Mouse (Mus musculus) brain, embryonic 18.5 days (tissue): ENCODE measurements at regions not wholly inside any gene's neighbourhood (a gene's known extent, or its start where the extent isn't known, plus 50 kb on each side); places are given as distances from the start of the nearest gene placed in this dataset.

Experiments used
- DNase-seq: peaks from one replicate; pipeline ENCODE4 v3.0.0-alpha.2; 2012; ENCODE audit warnings: low read depth, low spot score

DNA sequence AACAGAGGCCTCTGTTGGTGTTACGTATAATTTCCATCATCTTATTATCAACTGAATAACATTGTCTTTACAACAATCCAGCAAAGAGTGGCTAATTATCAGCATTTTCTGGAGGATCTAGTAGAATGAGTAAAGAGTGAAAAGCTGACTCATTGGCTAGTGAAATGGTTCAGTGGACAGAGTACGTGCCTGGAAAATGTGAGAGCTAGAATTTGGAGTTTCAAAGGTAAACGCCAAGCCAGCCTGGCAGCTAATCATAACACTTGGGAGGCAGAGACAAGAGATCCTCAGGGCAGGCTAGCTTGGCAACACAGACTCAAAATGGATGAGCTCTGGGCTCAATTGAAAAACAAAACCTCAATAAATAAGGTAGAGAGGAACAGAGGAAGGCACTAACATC is 2628.0 kb upstream of the Gm7489 start:
- no peak for DNase-seq

- DNase-seq = no peak
Measured at GRCm38 (mm10) chr15:51264599-51265163, 2620.0 kb upstream of the Gm7489 start.

DNA sequence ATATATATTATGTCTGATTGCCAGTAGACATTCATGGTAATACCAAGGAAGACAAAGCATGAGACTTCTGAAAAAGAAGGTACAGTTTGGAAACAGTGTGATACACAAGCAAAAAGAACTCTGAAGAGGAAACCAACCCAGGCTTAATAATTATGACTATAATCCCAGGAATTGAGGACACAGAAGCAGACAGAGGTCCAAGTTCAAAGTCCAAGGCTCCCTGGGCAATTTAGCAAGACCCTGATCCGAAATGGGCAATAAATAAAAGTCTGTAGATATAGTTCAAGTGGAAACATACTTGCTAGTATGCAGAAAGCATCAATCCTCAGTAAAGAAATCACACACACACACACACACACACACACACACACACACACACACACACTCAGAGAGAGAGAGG is 2618.7 kb upstream of the Gm7489 start:
- no peak for DNase-seq

GRCm38 (mm10) chr15:51271632-51272312 is 2612.9 kb upstream of the Gm7489 start:
- no peak for DNase-seq

DNA sequence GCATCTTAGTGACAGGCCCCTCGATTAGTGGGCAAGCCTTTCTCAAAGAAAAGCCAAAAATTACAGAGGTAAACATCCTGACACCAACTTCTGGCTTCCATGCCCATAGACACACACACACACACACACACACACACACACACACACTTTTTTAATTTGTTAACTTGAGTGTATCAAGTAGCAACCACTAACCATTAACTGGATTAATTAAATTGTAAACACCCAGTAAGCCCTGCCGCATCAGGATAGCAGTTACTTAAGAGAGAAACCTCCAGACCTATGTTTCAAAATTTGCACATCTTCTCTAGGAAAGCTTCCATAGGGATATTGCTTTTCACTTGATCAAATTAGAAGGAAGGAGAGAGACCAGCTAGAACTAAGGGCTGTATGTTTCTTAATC is 2599.4 kb upstream of the Gm7489 start:
- no peak for DNase-seq

- DNase-seq = no peak
Measured at GRCm38 (mm10) chr15:51286352-51286751, 2598.4 kb upstream of the Gm7489 start.

DNA sequence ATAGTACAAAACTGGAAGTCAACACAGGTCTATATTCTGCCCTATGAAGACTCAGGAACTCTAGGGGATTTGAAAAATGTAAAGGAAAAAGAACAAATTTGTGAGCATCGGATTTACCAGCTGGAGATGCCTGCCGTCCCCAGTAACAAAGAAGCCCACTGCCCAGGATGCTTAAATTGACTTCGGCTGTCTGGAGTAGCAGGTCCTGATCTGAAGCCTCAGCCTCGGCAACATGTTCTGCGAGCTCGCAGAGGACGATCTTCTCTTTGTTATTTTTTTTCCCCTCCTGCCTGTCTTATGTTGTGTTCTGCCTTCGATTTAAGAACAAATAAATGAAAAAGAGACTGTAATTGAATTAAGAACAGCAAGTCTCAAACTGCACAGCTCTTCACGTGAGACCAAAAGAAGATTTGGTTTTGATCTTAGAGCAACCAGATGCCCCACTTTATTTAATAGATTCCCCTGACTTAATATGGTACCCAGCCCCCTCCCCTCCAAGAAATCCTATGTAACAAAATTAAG is 2595.7 kb upstream of the Gm7489 start:
- no peak for DNase-seq

DNA sequence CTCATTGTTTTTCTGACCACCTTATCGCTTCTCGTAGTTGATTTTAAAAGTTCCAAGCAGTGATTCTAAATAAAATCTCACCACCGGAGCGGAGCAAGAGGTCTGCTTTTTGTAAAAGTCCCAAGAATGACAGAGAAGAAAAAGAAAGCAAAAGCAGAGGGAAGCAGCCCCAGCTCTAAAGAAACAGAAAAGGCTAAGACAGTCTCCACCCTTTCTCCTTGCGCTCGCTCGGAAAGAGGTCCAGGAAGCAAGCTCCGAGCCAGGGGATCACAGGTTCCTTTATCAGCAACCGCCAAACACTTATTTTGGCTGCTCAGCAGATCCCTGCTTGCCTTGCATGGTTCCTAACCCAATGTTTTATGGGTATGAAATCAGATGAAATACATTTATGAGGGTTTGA is 2594.8 kb upstream of the Gm7489 start:
- DNase-seq = no peak

- DNase-seq = no peak
Measured at GRCm38 (mm10) chr15:51291183-51291582, 2593.5 kb upstream of the Gm7489 start.

- no peak for DNase-seq
Measured at GRCm38 (mm10) chr15:51296841-51297240, 2587.9 kb upstream of the Gm7489 start.

- DNase-seq = no peak
Measured at GRCm38 (mm10) chr15:51318072-51318471, 2566.6 kb upstream of the Gm7489 start.

DNA sequence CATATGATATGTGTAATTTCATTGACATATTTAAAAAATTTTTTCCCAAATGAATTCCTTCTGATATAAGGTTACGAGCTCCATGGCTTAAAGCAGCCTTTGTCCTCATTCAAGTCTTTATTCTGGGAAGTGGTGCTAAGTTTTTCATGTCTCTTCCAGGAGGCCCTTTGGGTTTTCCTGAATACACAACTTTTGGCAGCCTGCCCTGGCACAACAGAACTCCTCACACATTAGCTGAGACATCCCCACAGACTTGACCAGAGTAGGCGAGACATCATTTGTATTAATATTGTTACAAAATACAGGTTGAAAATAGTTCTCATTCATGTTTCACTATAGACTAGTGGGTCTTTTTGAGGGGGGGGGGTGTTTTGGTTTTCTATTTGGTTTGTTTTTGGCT is 2565.9 kb upstream of the Gm7489 start:
- no peak for DNase-seq

DNA sequence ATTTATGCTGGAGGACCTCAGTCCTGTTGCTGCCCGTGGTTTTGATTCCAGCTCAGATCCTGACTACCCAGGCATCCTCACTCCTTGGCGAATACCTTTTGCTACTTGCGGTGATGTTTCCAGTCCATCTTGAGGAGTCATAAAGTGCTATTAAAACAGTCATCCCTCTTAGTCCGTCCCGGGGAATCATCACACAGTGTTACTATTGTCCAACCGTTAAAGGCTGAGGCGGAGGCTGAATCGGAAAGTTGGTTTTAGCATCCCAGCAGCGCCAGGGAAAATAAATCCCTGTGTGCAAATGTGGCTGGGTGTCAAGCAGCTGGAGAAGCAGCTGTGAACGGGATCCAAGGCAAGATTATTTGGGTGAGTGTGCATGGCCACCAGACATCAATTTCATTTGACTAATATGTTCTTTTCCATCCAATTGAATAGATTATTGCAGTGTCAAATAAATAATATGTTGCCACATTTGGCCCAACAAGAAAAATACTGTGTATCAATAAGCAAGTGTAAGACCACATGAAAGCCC is 2564.3 kb upstream of the Gm7489 start:
- DNase-seq = no peak

- no peak for DNase-seq
Measured at GRCm38 (mm10) chr15:51323284-51323683, 2561.4 kb upstream of the Gm7489 start.

DNA sequence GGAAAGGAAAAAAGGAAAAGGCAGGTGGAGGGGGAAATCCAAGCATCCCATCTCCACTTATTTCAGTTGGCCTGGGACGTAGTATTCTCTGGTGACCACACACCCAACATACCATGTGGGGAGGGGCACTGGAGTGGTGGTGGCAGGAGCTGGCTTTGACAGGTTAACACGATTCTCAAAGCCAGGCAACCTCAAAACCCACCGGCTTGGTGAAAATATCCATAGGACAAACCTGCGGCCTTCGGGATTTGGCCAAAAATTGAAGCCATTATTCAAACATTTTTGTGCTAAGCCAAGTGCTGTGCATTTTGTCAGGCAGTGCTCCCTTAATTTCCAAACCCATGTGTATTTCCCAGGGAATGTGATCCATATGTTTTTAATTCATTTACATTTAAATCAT is 2560.5 kb upstream of the Gm7489 start:
- DNase-seq = no peak

- no peak for DNase-seq
Measured at GRCm38 (mm10) chr15:51327702-51328101, 2557.0 kb upstream of the Gm7489 start.

- no peak for DNase-seq
Measured at GRCm38 (mm10) chr15:51336441-51336840, 2548.3 kb upstream of the Gm7489 start.

- DNase-seq = no peak
Measured at GRCm38 (mm10) chr15:51346301-51346700, 2538.4 kb upstream of the Gm7489 start.

DNA sequence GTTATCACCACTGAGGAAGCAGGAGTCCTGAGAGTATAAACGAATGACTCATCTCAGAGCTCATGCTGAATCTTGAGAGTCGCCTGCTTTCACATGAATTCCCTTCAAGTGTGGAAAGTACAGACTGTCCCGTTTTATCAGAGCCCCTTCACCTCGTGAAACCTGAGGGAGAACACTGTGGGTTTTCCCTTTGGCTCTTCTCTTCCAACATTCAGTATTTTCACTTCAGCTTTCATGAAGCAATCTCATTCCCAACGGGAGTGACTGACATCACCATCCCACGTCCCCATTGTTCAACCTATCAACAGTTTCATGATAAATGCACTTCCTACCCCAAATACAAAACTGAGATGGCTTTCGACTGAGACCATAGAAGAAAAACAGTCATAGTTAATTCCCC is 2521.3 kb upstream of the Gm7489 start:
- no peak for DNase-seq

DNA sequence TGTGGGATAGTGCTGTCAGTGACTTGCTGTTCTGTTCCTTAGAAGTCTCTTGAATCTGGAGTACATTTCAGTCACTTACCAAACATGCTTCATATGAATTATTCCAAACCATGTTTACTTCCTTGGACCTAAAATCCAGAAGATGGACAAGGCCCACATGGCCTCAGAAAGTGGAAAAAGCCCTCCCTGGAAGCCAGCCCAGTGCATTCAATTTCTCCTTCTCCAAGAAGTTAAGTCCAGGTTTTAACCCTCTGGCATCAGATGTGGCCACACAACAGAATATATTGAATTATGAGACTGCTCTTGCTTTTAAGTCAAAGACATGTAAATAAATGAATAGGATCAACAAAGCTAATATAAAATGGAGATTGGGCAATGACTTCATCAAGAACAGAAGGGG is 2513.5 kb upstream of the Gm7489 start:
- DNase-seq = no peak

GRCm38 (mm10) chr15:51390383-51390782 is 2494.3 kb upstream of the Gm7489 start:
- DNase-seq = no peak

- no peak for DNase-seq
Measured at GRCm38 (mm10) chr15:51391352-51391751, 2493.4 kb upstream of the Gm7489 start.
